Mouse (Mus musculus): Measurements from ENCODE around the gene Nelfa. TPM values are rescaled to one million over a fixed set of nuclear protein-coding genes. Genes with fewer than 3 reads are reported as not detected.

The Nelfa gene
- total RNA-seq, 1 experiment: 42.0 TPM

- no peak overlapping the region for H3K27ac ChIP-seq (ENCODE audit: insufficient read depth, low read depth, low read length, poor library complexity, severe bottlenecking)
- H3K4me1 ChIP-seq (ENCODE audit: control insufficient read depth in 2 of 2, insufficient read depth in 2 of 2, low read length in 2 of 2, poor library complexity in 1 of 2): no peaks in the 10 kb centered on the region
- H3K4me3 ChIP-seq (ENCODE audit: insufficient read depth in 1 of 2, low read depth in 1 of 2, low read length in 2 of 2, poor library complexity in 1 of 2, severe bottlenecking in 1 of 2): no peak overlapping the region
- no peaks in the 10 kb centered on the region for H3K9me3 ChIP-seq (ENCODE audit: control insufficient read depth, insufficient read depth, low read depth, low read length)
- TF ChIP-seq ZC3H11A (IDR thresholded peaks at IDR 0.05; ENCODE audit: borderline replicate concordance, low read depth, low read length): no peak
- no peak for TF ChIP-seq ZNF384 (IDR thresholded peaks at IDR 0.05; ENCODE audit: low read depth, low read length)
- TF ChIP-seq HCFC1 (IDR thresholded peaks at IDR 0.05; ENCODE audit: borderline replicate concordance, insufficient read depth, low read length): no peak
- no peak for TF ChIP-seq CHD2 (IDR thresholded peaks at IDR 0.05; ENCODE audit: low read depth, low read length)
- no peak for TF ChIP-seq MAFK (IDR thresholded peaks at IDR 0.05; ENCODE audit: insufficient read depth, low read depth, low read length)
- H3K9ac ChIP-seq (ENCODE audit: insufficient read depth, low read depth, low read length, poor library complexity, severe bottlenecking): no peak overlapping the region
- H3K36me3 ChIP-seq (ENCODE audit: control insufficient read depth, insufficient read depth, low read length, poor library complexity, severe bottlenecking): peaks cover 63% of the 10 kb centered on the region
- DNase-seq (ENCODE audit: low read depth, low spot score): no peak
- in situ Hi-C loops (cut with MboI; ENCODE audit: low sequenced_read_pairs in 2 of 2, unreplicated experiment in 2 of 2): no loop called here
These were observed 37.5 kb downstream of the Nelfa start for GRCm38 (mm10) chr5:33898671-33899070.

GRCm38 (mm10) chr5:33897158-33897557 lies 39.1 kb downstream of the Nelfa start:
- in situ Hi-C loops (cut with MboI; ENCODE audit: low sequenced_read_pairs in 2 of 2, unreplicated experiment in 2 of 2): no loop called here
- no peaks in the 10 kb centered on the region for H3K9me3 ChIP-seq (ENCODE audit: control insufficient read depth, insufficient read depth, low read depth, low read length)
- H3K36me3 ChIP-seq (ENCODE audit: control insufficient read depth, insufficient read depth, low read length, poor library complexity, severe bottlenecking): peaks cover 61% of the 10 kb centered on the region
- no peak for TF ChIP-seq HCFC1 (IDR thresholded peaks at IDR 0.05; ENCODE audit: borderline replicate concordance, insufficient read depth, low read length)
- TF ChIP-seq MAFK (IDR thresholded peaks at IDR 0.05; ENCODE audit: insufficient read depth, low read depth, low read length): no peak
- no peak for DNase-seq (ENCODE audit: low read depth, low spot score)
- H3K9ac ChIP-seq (ENCODE audit: insufficient read depth, low read depth, low read length, poor library complexity, severe bottlenecking): no peak overlapping the region
- H3K4me3 ChIP-seq (ENCODE audit: insufficient read depth in 1 of 2, low read depth in 1 of 2, low read length in 2 of 2, poor library complexity in 1 of 2, severe bottlenecking in 1 of 2): no peak overlapping the region
- H3K4me1 ChIP-seq (ENCODE audit: control insufficient read depth in 2 of 2, insufficient read depth in 2 of 2, low read length in 2 of 2, poor library complexity in 1 of 2): no peaks in the 10 kb centered on the region
- H3K27ac ChIP-seq (ENCODE audit: insufficient read depth, low read depth, low read length, poor library complexity, severe bottlenecking): no peak overlapping the region

GRCm38 (mm10) chr5:33895116-33895515 lies 41.1 kb downstream of the Nelfa start:
- Histone ChIP-seq H3K4me1 (ENCODE audit: control insufficient read depth in 2 of 2, insufficient read depth in 2 of 2, low read length in 2 of 2, poor library complexity in 1 of 2) (no peaks in the 10 kb centered on the region), H3K27ac (ENCODE audit: insufficient read depth, low read depth, low read length, poor library complexity, severe bottlenecking) (no peak overlapping the region), H3K9ac (ENCODE audit: insufficient read depth, low read depth, low read length, poor library complexity, severe bottlenecking) (no peak overlapping the region), H3K4me3 (ENCODE audit: insufficient read depth in 1 of 2, low read depth in 1 of 2, low read length in 2 of 2, poor library complexity in 1 of 2, severe bottlenecking in 1 of 2) (no peak overlapping the region), H3K9me3 (ENCODE audit: control insufficient read depth, insufficient read depth, low read depth, low read length) (no peaks in the 10 kb centered on the region), H3K36me3 (ENCODE audit: control insufficient read depth, insufficient read depth, low read length, poor library complexity, severe bottlenecking) (peaks cover 49% of the 10 kb centered on the region)
- in situ Hi-C loops (cut with MboI; ENCODE audit: low sequenced_read_pairs in 2 of 2, unreplicated experiment in 2 of 2): no loop called here
- TF ChIP-seq CHD2 (IDR thresholded peaks at IDR 0.05; ENCODE audit: low read depth, low read length): no peak
- TF ChIP-seq ZC3H11A (IDR thresholded peaks at IDR 0.05; ENCODE audit: borderline replicate concordance, low read depth, low read length): no peak
- DNase-seq (ENCODE audit: low read depth, low spot score): no peak

GRCm38 (mm10) chr5:33893406-33893805 lies 42.8 kb downstream of the Nelfa start:
- Histone ChIP-seq H3K9me3 (ENCODE audit: control insufficient read depth, insufficient read depth, low read depth, low read length) (no peaks in the 10 kb centered on the region), H3K4me3 (ENCODE audit: insufficient read depth in 1 of 2, low read depth in 1 of 2, low read length in 2 of 2, poor library complexity in 1 of 2, severe bottlenecking in 1 of 2) (no peak overlapping the region), H3K27ac (ENCODE audit: insufficient read depth, low read depth, low read length, poor library complexity, severe bottlenecking) (no peak overlapping the region), H3K9ac (ENCODE audit: insufficient read depth, low read depth, low read length, poor library complexity, severe bottlenecking) (no peak overlapping the region), H3K4me1 (ENCODE audit: control insufficient read depth in 2 of 2, insufficient read depth in 2 of 2, low read length in 2 of 2, poor library complexity in 1 of 2) (no peaks in the 10 kb centered on the region), H3K36me3 (ENCODE audit: control insufficient read depth, insufficient read depth, low read length, poor library complexity, severe bottlenecking) (peaks cover 32% of the 10 kb centered on the region)
- TF ChIP-seq MAFK (IDR thresholded peaks at IDR 0.05; ENCODE audit: insufficient read depth, low read depth, low read length): no peak
- TF ChIP-seq CHD2 (IDR thresholded peaks at IDR 0.05; ENCODE audit: low read depth, low read length): no peak
- TF ChIP-seq HCFC1 (IDR thresholded peaks at IDR 0.05; ENCODE audit: borderline replicate concordance, insufficient read depth, low read length): no peak
- no peak for TF ChIP-seq ZNF384 (IDR thresholded peaks at IDR 0.05; ENCODE audit: low read depth, low read length)
- no peak for TF ChIP-seq ZC3H11A (IDR thresholded peaks at IDR 0.05; ENCODE audit: borderline replicate concordance, low read depth, low read length)
- in situ Hi-C loops (cut with MboI; ENCODE audit: low sequenced_read_pairs in 2 of 2, unreplicated experiment in 2 of 2): no loop called here
- DNase-seq (ENCODE audit: low read depth, low spot score): no peak

DNA sequence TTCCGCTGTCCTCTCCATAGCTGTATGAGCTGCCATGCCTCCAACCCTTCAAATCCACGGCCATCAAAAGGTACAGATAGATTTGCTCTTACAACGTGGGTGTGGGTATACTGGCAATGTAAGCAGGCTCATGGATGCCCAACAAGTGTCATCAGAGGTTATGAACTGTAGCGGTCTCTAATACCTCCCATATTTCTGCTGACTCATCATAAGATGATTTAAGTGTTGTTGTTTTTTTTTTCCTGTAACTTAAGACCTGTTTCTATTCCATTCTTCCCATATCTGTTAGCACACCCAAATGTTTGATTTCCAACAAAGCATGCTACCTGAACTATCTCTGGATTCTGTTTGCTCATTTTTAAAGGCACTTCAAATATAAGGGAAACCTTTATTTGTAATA lies 55.1 kb downstream of the Nelfa start:
- in situ Hi-C loops (cut with MboI; ENCODE audit: low sequenced_read_pairs in 2 of 2, unreplicated experiment in 2 of 2): no loop called here
- Histone ChIP-seq H3K27ac (ENCODE audit: insufficient read depth, low read depth, low read length, poor library complexity, severe bottlenecking) (no peak overlapping the region), H3K36me3 (ENCODE audit: control insufficient read depth, insufficient read depth, low read length, poor library complexity, severe bottlenecking) (peaks cover 13% of the 10 kb centered on the region), H3K4me3 (ENCODE audit: insufficient read depth in 1 of 2, low read depth in 1 of 2, low read length in 2 of 2, poor library complexity in 1 of 2, severe bottlenecking in 1 of 2) (no peak overlapping the region), H3K9me3 (ENCODE audit: control insufficient read depth, insufficient read depth, low read depth, low read length) (no peaks in the 10 kb centered on the region), H3K4me1 (ENCODE audit: control insufficient read depth in 2 of 2, insufficient read depth in 2 of 2, low read length in 2 of 2, poor library complexity in 1 of 2) (no peaks in the 10 kb centered on the region), H3K9ac (ENCODE audit: insufficient read depth, low read depth, low read length, poor library complexity, severe bottlenecking) (no peak overlapping the region)
- DNase-seq (ENCODE audit: low read depth, low spot score): no peak
- TF ChIP-seq ZC3H11A (IDR thresholded peaks at IDR 0.05; ENCODE audit: borderline replicate concordance, low read depth, low read length): no peak
- no peak for TF ChIP-seq HCFC1 (IDR thresholded peaks at IDR 0.05; ENCODE audit: borderline replicate concordance, insufficient read depth, low read length)
- no peak for TF ChIP-seq ZNF384 (IDR thresholded peaks at IDR 0.05; ENCODE audit: low read depth, low read length)
- no peak for TF ChIP-seq CHD2 (IDR thresholded peaks at IDR 0.05; ENCODE audit: low read depth, low read length)
- TF ChIP-seq MAFK (IDR thresholded peaks at IDR 0.05; ENCODE audit: insufficient read depth, low read depth, low read length): peak; percentile 92
